Mouse (Mus musculus): ENCODE measurements around the gene Agps. TPM values are rescaled to one million over a fixed set of nuclear protein-coding genes. Genes with fewer than 3 reads are reported as not detected.

The Agps gene
- total RNA-seq, 4 experiments from 2014 or later, result 36.7 to 39.1 (median 39.1) TPM

Other genes starting within 250 kb of the Agps start
- 100 to 1,000 TPM; 269 to 378 (median 343) TPM for gene Hnrnpa3, start 172.9 kb upstream of the Agps start, total RNA-seq (2022)
- 100 to 1,000 TPM in 3 of 4 experiments, 10 to 100 TPM in 1; 93.7 to 115 (median 107) TPM for gene Nfe2l2, start 127.5 kb upstream of the Agps start, total RNA-seq (2022)
- 10 to 100 TPM; 22.0 to 25.8 (median 22.5) TPM for gene Ttc30b, start 106.4 kb downstream of the Agps start, total RNA-seq (2022)
- gene Ttc30a2, start 146.0 kb downstream of the Agps start, total RNA-seq (2022), result under 1 TPM; 0.20 to 0.59 (median 0.28) TPM
- gene Ttc30a1, start 149.8 kb downstream of the Agps start, total RNA-seq (2022), result 1 to 10 TPM; 2.9 to 4.2 (median 4.2) TPM